Mouse (Mus musculus): ENCODE data around the gene Ctla4. TPM values are rescaled to one million over a fixed set of nuclear protein-coding genes. Genes with fewer than 3 reads are reported as not detected.

Ctla4 gene
- total and polyA plus RNA-seq, 3 experiments = not detected

GRCm38 (mm10) chr1:60852770-60853147 lies 34.0 kb upstream of the Ctla4 start:
- H3K4me3 ChIP-seq (ENCODE audit: control insufficient read depth in 1 of 2, insufficient read depth in 1 of 2, low read depth in 2 of 2, low read length in 2 of 2) = no peak overlapping the region
- TF ChIP-seq SMC3 (IDR thresholded peaks at IDR 0.05; ENCODE audit: low read depth, low read length) (no peak), ZC3H11A (IDR thresholded peaks at IDR 0.05; ENCODE audit: low read depth, low read length) (no peak), ZMIZ1 (IDR thresholded peaks at IDR 0.05; ENCODE audit: low read depth, low read length) (no peak), POLR2A (IDR thresholded peaks at IDR 0.05; ENCODE audit: control insufficient read depth in 1 of 2, insufficient read depth in 1 of 2, low read depth in 1 of 2, low read length in 2 of 2, poor library complexity in 1 of 2) (no peak), CTCF (IDR thresholded peaks at IDR 0.05 in 2 of 3, conservative IDR thresholded peaks at IDR 0.05 in 1 of 3; ENCODE audit: control insufficient read depth in 1 of 3, insufficient read depth in 1 of 3, low read depth in 2 of 3, low read length in 3 of 3, poor library complexity in 1 of 3, severe bottlenecking in 1 of 3) (no peak), MEF2A (IDR thresholded peaks at IDR 0.05; ENCODE audit: extremely low read depth, insufficient replicate concordance, low read depth, low read length, poor library complexity, severe bottlenecking) (no peak), KAT2A (conservative IDR thresholded peaks at IDR 0.05; ENCODE audit: low read depth, low read length) (no peak), POLR2AphosphoS5 (IDR thresholded peaks at IDR 0.05; ENCODE audit: borderline replicate concordance, low read depth, low read length) (no peak), NELFE (IDR thresholded peaks at IDR 0.05; ENCODE audit: low read depth, low read length) (no peak), MYC (IDR thresholded peaks at IDR 0.05; ENCODE audit: low read depth, low read length) (no peak), HCFC1 (IDR thresholded peaks at IDR 0.05; ENCODE audit: low read depth, low read length) (no peak), MAFK (IDR thresholded peaks at IDR 0.05; ENCODE audit: borderline replicate concordance, low read depth, low read length) (no peak), GABPA (IDR thresholded peaks at IDR 0.05; ENCODE audit: low read depth, low read length) (no peak)
- no peak overlapping the region for H3K27ac ChIP-seq (ENCODE audit: control insufficient read depth, low read depth, low read length)
- no peak overlapping the region for H3K9ac ChIP-seq (ENCODE audit: control insufficient read depth, low read depth, low read length, poor library complexity, severe bottlenecking)
- H3K4me1 ChIP-seq (ENCODE audit: control insufficient read depth in 1 of 2, insufficient read depth in 2 of 2, low read length in 2 of 2) = no peaks in the 10 kb centered on the region
- H3K36me3 ChIP-seq (ENCODE audit: control insufficient read depth in 1 of 2, insufficient read depth in 2 of 2, low read length in 2 of 2) = no peaks in the 10 kb centered on the region
- H3K79me2 ChIP-seq (ENCODE audit: control insufficient read depth, insufficient read depth, low read length, poor library complexity) = no peaks in the 10 kb centered on the region
- DNase-seq (ENCODE audit: low read depth, low spot score) = no peak
- H3K27me3 ChIP-seq (ENCODE audit: control insufficient read depth in 1 of 2, insufficient read depth in 2 of 2, low read length in 2 of 2) = no peaks in the 10 kb centered on the region
- H3K9me3 ChIP-seq (replicated peaks; ENCODE audit: insufficient read depth, low read length) = no peaks in the 10 kb centered on the region

- Histone ChIP-seq H3K27ac (ENCODE audit: control insufficient read depth, low read depth, low read length) (no peak overlapping the region), H3K36me3 (ENCODE audit: control insufficient read depth in 1 of 2, insufficient read depth in 2 of 2, low read length in 2 of 2) (no peaks in the 10 kb centered on the region), H3K9me3 (replicated peaks; ENCODE audit: insufficient read depth, low read length) (no peaks in the 10 kb centered on the region), H3K4me3 (ENCODE audit: control insufficient read depth in 1 of 2, insufficient read depth in 1 of 2, low read depth in 2 of 2, low read length in 2 of 2) (no peak overlapping the region), H3K27me3 (ENCODE audit: control insufficient read depth in 1 of 2, insufficient read depth in 2 of 2, low read length in 2 of 2) (no peaks in the 10 kb centered on the region), H3K9ac (ENCODE audit: control insufficient read depth, low read depth, low read length, poor library complexity, severe bottlenecking) (no peak overlapping the region), H3K79me2 (ENCODE audit: control insufficient read depth, insufficient read depth, low read length, poor library complexity) (no peaks in the 10 kb centered on the region), H3K4me1 (ENCODE audit: control insufficient read depth in 1 of 2, insufficient read depth in 2 of 2, low read length in 2 of 2) (no peaks in the 10 kb centered on the region)
- TF ChIP-seq SIN3A (IDR thresholded peaks at IDR 0.05; ENCODE audit: low read length) (no peak), USF2 (IDR thresholded peaks at IDR 0.05; ENCODE audit: borderline replicate concordance in 1 of 2, insufficient read depth in 1 of 2, low read depth in 1 of 2, low read length in 2 of 2) (no peak), MEF2A (IDR thresholded peaks at IDR 0.05; ENCODE audit: extremely low read depth, insufficient replicate concordance, low read depth, low read length, poor library complexity, severe bottlenecking) (no peak), CTCF (IDR thresholded peaks at IDR 0.05 in 2 of 3, conservative IDR thresholded peaks at IDR 0.05 in 1 of 3; ENCODE audit: control insufficient read depth in 1 of 3, insufficient read depth in 1 of 3, low read depth in 2 of 3, low read length in 3 of 3, poor library complexity in 1 of 3, severe bottlenecking in 1 of 3) (no peak), MAX (IDR thresholded peaks at IDR 0.05; ENCODE audit: low read length) (no peak), RCOR1 (IDR thresholded peaks at IDR 0.05; ENCODE audit: low read depth, low read length) (no peak)
- DNase-seq (ENCODE audit: low read depth, low spot score) = no peak
Measured at GRCm38 (mm10) chr1:60853330-60853956, 33.4 kb upstream of the Ctla4 start.
